Mouse (Mus musculus) frontal cortex, postnatal 25 days (tissue): Measurements from ENCODE around the gene Cbr2.
"Not testable (repeated sequence)": the region's sequence is repeated elsewhere in the genome, so short reads cannot be mapped to it uniquely, and the experiment has no call there.

Source experiments
- DNase-seq, 2 experiments: peaks; one replicate each; pipeline ENCODE4 v3.0.0; 2022; ENCODE audit warnings: low spot score in 2 of 2

Cbr2 gene

DNA sequence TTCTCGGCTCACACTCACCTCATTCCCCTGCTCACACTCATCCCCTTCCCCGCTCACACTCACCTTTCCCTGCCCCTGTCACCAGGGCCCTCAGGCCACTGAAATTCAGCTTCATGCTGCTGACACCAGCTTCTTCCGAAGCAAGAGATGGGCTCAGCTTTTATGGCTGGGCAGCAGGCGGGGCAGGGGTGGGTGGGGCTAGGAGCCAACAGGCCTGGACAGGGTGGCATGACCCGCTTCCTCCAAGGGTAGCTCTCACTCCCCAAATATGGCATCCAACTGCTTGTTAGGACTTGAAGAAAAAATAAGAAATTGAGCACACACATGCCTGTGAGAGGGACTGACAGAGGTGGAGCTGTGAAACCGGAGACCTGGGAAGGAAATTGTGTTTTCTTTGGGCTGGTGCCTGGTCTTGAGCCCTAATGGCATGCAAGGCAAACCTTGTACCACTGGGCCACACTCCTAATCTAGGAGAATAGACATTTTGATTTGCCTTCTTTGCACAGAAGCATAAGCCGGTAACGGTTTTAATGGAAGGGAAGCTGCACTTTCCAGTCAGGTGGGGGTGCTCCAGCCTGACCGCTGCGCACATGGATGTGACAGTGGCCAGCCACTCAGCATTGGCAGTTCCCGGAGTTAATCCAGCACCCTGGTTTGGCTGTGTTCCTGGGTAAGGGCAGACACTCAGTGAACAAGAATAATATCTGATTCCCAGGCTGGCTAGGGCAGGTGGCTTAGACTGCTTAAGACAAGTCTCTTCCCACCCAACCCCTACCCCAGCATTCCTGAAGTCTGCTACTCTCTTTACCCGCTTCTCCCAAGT, at the start of gene Cbr2:
Gene Cbr2, minus strand, starts transcription at position 257 of the 823 bp plus-strand sequence.
- DNase-seq = no peak

DNA sequence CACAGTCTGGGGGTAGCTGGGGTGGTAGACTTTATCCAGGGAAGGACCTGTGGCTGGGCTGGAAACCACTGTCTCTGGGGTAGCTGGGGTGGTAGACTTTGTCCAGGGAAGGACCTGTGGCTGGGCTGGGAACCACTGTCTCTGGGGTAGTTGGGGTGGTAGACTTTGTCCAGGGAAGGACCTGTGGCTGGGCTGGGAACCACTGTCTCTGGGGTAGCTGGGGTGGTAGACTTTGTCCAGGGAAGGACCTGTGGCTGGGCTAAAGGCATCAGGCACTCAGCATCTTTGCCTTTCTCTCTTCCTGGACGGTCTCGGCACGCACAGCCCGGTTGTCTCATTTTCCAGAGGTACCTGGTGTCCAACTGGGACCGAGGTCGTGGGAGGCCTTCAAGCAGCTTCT, 49.4 kb upstream of the Cbr2 start:
- DNase-seq = not testable (repeated sequence)

GRCm38 (mm10) chr11:120779876-120780275, 48.0 kb upstream of the Cbr2 start:
- no peak for DNase-seq

DNA sequence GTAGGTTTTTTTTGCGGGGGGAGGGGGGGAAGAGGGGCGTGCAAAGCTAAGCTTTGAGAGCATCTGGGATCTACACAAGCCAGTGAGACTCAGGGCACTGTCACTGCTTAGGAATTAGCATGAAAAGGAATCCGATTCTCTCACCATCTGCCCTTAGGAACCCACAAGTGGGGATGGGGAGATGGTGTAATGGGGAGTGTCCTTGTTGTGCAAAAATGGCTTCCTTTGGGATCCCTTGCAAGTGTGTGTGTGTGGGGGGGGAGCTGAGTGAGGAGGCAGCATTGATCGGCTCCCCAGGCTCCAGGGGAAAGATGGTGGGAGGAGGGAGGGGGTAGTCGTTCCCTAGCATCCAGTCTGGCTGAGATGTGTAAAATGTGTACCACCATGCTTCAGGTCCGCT, 45.2 kb upstream of the Cbr2 start:
- no peak for DNase-seq

DNA sequence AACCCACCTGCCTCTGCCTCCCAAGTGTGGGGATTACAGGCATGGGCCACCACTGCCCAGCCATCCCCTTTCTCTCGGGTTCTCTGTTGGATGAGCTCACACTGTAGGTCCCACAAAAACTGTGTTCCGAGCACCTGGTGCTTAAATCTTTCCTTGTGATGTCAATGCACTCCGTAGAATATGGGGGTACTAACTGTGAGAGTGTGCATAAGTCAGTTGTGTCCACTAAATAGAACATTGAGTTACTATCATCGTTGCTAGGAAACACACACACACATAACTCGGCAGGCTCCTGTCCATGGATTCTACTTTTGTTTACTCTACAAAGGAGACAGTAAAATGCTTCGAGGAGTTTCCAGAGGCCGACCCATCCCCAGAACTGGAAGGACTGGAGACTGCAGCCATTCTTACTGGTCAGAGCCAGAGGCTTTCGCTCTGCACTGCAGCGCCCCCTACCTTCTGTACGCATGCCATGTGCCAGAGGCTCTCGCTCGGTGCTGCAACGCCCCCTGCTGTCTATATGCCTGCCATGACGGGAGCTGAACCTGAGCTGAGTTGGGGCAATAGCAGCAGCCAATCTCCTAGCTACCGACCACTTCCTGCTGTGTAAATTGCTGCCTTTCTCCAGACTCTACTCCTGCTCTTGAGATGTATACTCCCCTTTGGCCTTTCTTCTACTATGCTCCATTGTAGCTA, 44.0 kb upstream of the Cbr2 start:
- peak; percentile 96 for DNase-seq

GRCm38 (mm10) chr11:120773463-120774190, 41.7 kb upstream of the Cbr2 start:
- DNase-seq = no peak

DNA sequence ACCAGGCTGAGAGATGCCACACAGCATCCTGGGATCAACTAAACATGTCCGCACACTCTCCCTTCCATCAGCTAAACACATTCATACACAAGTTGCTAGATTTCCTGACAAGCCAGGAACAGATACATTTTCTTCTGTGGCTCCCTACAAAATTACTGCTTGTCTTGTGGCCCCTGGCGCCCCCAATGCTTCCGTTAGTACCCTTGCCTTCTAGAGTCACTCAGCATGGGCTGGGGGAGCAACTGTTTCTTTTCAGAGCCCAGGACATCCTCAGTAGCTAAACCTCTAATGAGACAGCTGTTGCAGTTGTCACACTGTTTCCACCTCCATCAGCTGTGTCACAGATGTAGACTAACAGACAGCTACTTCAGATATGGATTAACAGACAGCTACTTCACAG, 40.8 kb upstream of the Cbr2 start:
- no peak for DNase-seq

DNA sequence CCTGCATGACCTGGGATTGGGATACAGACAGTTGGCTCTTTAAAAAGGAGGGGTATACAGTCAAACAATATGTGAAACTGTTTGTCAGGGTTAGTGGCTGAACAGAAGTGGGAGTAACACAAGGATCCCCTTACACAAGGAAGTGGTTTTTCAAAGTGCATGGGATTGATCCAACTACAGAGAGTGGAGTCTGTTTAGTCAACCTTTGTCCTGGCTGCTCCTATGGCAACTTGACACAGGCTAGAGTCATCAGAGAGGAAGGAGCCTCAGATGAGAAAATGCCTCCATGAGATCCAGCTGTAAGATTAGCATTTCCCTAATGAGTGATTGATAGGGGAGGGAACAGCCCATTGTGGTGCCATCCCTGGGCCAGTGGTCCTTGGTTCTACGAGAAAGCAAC, 36.3 kb upstream of the Cbr2 start:
- DNase-seq = no peak

DNA sequence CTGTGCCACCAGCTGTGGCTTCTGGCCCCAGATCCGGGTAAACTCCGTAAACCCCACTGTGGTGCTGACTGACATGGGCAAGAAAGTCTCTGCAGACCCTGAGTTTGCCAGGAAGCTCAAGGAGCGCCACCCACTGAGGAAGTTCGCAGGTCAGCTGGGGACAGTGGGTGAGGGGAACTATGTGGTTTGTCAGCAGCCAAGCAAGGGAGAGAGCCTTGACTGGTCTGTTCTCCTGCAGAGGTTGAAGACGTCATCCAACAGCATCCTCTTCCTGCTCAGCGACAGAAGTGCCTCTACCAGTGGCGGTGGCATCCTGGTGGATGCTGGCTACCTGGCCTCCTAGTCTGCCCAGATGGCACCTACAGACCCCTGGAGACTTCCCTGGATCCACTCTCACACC, 35.1 kb upstream of the Cbr2 start:
- not testable (repeated sequence) for DNase-seq

- DNase-seq = not testable (repeated sequence)
Measured at GRCm38 (mm10) chr11:120763121-120763999, 31.4 kb upstream of the Cbr2 start.

- not testable (repeated sequence) for DNase-seq
Measured at GRCm38 (mm10) chr11:120762672-120763041, 30.7 kb upstream of the Cbr2 start, which contains the start of gene Hmga1b. Hmga1b (plus strand) TSS chr11:120762794.

GRCm38 (mm10) chr11:120761811-120762671, 30.1 kb upstream of the Cbr2 start:
- no peak for DNase-seq

DNA sequence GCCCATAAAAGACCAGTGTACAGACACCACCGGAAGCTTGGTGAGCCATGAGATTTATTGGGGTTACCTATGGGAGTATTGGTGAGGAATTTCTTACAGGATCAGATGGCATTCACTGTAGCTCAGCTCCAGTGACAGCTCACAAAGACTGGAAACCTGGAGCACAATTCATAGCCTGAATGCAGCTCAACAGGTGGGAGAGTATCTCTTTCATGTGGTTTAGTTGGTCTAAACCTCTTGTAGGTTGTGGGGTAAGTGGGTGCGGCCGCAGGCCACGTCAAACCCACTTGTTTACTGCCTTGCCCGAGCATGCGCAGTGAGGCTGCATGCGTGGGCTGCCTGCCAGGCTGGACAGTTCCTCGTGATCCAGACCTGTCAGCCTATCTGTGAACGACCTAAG, 28.3 kb upstream of the Cbr2 start:
- DNase-seq = no peak

DNA sequence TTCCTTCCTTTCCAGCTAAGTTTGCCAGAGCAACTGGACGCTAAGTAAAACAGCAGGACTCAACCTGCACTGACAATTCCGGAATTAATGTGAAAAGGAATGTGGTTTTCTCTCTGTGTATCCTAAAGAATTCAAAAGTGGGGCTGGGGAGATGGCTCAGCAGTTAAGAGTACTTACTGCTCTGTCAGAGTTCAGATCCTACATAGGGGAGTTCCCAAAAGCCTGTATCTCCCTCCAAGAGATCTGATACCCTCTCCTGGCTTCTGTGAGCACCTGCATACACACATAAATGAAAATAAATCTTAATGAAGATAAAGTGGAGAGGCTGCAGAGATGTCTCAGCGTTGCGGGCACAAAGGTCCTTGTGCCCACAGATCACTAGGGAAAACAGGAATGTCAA, 19.7 kb upstream of the Cbr2 start:
- DNase-seq = no peak

DNA sequence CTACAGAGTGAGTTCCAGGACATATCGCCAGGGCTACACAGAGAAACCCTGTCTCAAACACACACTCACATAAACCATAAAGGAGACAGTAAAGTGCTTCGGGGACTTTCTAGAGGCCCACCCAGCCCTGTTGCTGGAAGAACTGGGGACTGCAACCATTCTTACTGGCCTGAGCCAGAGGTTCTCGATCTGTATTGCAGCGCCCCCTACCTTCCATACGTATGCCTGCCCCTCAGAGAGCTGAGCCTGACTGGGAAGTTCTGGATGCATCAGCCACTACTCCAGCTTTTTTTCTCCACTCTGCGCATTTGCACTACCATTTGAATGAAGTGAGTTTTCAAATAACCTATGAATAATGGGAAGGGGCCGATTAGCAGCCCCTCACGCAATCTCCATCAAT, 17.5 kb upstream of the Cbr2 start:
- DNase-seq = no peak

- no peak for DNase-seq
Measured at GRCm38 (mm10) chr11:120747974-120748373, 16.1 kb upstream of the Cbr2 start.

GRCm38 (mm10) chr11:120744121-120744701, 12.3 kb upstream of the Cbr2 start:
- no peak for DNase-seq

DNA sequence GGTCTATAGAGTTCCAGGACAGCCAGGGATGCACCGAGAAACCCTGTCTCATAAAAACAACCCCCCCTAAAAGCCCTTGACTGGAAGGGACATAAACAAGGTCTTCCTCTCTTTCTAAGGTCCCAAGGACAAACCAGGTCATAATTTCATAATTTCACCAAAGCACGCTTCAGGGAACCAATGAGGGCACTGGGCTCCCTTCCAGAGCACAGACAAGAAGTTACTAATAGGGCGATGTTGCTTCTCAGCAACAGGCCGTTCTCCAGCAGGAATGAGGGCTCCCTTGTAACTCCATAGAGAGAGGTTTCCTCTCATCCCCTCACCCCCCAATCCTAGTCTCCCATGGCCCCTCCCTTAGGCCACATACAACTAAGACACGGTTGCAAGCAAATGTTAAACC, 9.1 kb upstream of the Cbr2 start:
- no peak for DNase-seq

DNA sequence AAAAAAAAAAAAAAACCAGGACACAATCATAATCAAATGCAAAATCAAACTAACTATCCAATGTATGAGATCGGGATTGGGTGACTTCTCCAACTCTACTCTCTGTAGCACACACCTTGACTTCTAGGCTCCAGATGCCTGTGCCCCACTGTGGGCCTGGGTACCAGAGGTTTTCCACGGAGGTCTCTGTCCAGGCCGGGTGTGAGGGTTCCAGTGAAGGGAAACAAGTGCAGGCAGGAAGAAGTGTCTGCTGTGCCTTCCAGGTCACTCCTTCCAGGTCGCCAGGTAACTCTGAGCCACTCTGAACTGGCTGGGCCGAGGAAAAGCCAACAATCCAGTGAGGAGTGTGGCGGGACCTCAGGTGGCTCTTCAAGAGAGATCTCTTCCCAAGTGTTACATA, 4.5 kb upstream of the Cbr2 start:
- no peak for DNase-seq

DNA sequence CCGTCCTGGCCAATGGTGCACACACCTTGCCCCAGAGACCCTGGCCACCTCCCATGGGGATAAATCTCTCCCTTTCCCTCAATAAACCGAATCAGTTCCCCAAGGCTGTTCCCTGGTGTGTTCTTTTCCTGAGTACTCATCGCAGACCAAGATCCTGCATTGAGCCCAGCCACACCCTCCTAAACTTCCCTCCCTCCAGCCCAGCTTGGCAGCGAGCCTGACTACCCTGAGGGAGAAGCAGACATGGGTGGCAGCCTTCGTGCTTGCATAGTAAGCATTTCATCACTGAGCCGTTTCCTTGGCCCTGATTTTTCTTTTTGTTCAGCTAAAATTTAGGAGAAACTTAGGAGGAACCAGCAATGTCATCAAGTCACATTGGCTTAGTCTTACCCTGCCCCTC, 1.6 kb upstream of the Cbr2 start:
- no peak for DNase-seq
